Mouse (Mus musculus): Measurements from ENCODE around the gene Olfr357. TPM values are rescaled to one million over a fixed set of nuclear protein-coding genes. Genes with fewer than 3 reads are reported as not detected.

Gene Olfr357
- not detected in 4 replicates for total RNA-seq (2023)

DNA sequence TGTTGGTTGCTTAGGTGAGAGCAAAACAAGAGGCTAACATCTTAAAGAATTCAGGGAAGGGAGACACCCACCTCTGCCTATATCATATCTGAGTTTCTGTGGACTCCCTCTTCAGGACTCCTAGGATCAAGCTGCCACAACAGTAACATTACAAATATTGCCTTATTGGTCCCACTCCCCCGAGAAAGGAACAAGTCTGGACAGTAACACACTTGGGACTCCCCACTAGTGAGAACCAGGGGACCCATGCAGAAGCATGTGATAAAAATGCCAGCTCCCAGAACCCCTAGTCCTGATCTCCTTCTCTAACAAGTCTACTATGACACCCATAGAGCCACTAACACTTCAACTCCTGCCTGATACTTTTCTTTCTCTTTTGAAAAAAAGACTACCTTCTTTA is at the start of gene Olfr357:
Gene Olfr357 (plus strand): TSS at position 301 of the 400 bp plus-strand sequence.

DNA sequence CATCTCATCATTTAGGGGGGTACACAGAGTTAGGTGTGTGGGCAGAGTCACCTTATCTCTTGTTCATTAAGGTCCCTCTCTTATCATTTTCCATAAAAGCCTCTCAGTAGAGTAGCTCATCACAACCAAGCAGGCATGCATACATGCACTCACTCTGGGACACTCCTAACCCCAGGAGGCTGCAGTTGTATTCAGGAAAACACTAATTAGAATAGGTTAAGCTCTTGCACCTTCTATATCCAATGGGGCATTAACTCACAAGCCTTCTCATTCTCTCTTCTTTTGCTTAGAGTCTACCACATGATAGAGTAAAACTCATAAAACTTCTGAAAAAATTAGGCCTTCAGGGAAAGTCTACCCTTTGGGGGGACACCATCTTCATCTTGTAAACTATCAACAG is 15.6 kb downstream of the Olfr357 start, which contains the start of gene Olfr358:
Gene Olfr358 (minus strand): TSS at position 101 of the 400 bp plus-strand sequence.

Other genes with a start within 250 kb of the Olfr357 start
- not detected in 4 replicates for gene Olfr348, start 209.6 kb upstream of the Olfr357 start, total RNA-seq (2023)
- not detected in 4 replicates for gene Olfr50, start 203.3 kb upstream of the Olfr357 start, total RNA-seq (2023)
- gene Olfr3, start 176.8 kb upstream of the Olfr357 start, total RNA-seq (2023), result not detected in 4 replicates
- not detected in 4 replicates for gene Olfr350, start 147.5 kb upstream of the Olfr357 start, total RNA-seq (2023)
- gene Olfr351, start 131.2 kb upstream of the Olfr357 start, total RNA-seq (2023), result not detected in 4 replicates
- gene Olfr352, start 125.4 kb upstream of the Olfr357 start, total RNA-seq (2023), result not detected in 4 replicates
- not detected in 4 replicates for gene Olfr353, start 100.9 kb upstream of the Olfr357 start, total RNA-seq (2023)
- gene Olfr354, start 88.1 kb upstream of the Olfr357 start, total RNA-seq (2023), result not detected in 4 replicates
- not detected in 4 replicates for gene Olfr355, start 64.9 kb upstream of the Olfr357 start, total RNA-seq (2023)
- not detected in 4 replicates for gene Olfr356, start 56.7 kb upstream of the Olfr357 start, total RNA-seq (2023)
- gene Olfr358, start 15.5 kb downstream of the Olfr357 start, total RNA-seq (2023), result not detected in 4 replicates
- gene Olfr360, start 71.9 kb downstream of the Olfr357 start, total RNA-seq (2023), result not detected in 4 replicates
- gene Olfr361, start 95.5 kb downstream of the Olfr357 start, total RNA-seq (2023), result not detected in 4 replicates
- gene Olfr362, start 124.1 kb downstream of the Olfr357 start, total RNA-seq (2023), result not detected in 4 replicates
- not detected in 4 replicates for gene Olfr364-ps1, start 145.5 kb downstream of the Olfr357 start, total RNA-seq (2023)
- gene Olfr365, start 194.4 kb downstream of the Olfr357 start, total RNA-seq (2023), result not detected in 4 replicates
- gene Olfr366, start 217.7 kb downstream of the Olfr357 start, total RNA-seq (2023), result not detected in 4 replicates

All from B cell, adult 62 days (primary cell).